Mouse (Mus musculus) hindbrain, embryonic 14.5 days (tissue): ENCODE results near the gene Hist2h4. TPM values are rescaled to one million over a fixed set of nuclear protein-coding genes. Genes with fewer than 3 reads are reported as not detected.
"Not testable (repeated sequence)": the region's sequence is repeated elsewhere in the genome, so short reads cannot be mapped to it uniquely, and the experiment has no call there.

ENCODE experiments used
- ATAC-seq: fragments of 200-750 bp; cut with Nextera tagmentation; 2 replicates; pipeline ENCODE4 v1.8.0; 2017; ENCODE audit warnings: moderate number of reproducible peaks, mild to moderate bottlenecking, moderate TSS enrichment, moderate library complexity; ENCODE audit not compliant: low FRiP score
- DNase-seq: peaks from one replicate; pipeline ENCODE4 v3.0.0-alpha.2; 2015; ENCODE audit warnings: low spot score
- H3K27ac ChIP-seq: fragments of 300-500 bp; sonication (generic); 2 replicates; pipeline ENCODE4 v1.5.1; 2014; ENCODE audit warnings: mild to moderate bottlenecking, moderate library complexity
- H3K27me3 ChIP-seq: fragments of 300-500 bp; sonication (generic); 2 replicates; pipeline ENCODE4 v1.6.1; 2014; ENCODE audit warnings: mild to moderate bottlenecking, low read length, mixed read lengths; ENCODE audit not compliant: control insufficient read depth, insufficient read depth
- H3K36me3 ChIP-seq: fragments of 300-500 bp; sonication (generic); replicated peaks from 2 replicates; pipeline ENCODE4 v1.6.1; 2014; ENCODE audit not compliant: control insufficient read depth, insufficient read depth
- H3K4me1 ChIP-seq: fragments of 300-500 bp; sonication (generic); replicated peaks from 2 replicates; pipeline ENCODE4 v1.6.1; 2014; ENCODE audit warnings: antibody characterized with exemption, low read length, mixed read lengths; ENCODE audit not compliant: control insufficient read depth, insufficient read depth
- H3K4me2 ChIP-seq: fragments of 300-500 bp; sonication (generic); replicated peaks from 2 replicates; pipeline ENCODE4 v1.6.1; 2014; ENCODE audit warnings: mild to moderate bottlenecking, moderate library complexity
- H3K4me3 ChIP-seq: fragments of 300-500 bp; sonication (generic); replicated peaks from 2 replicates; pipeline ENCODE4 v1.5.1; 2014; ENCODE audit warnings: mild to moderate bottlenecking, low read length
- H3K9ac ChIP-seq: fragments of 300-500 bp; sonication (generic); 2 replicates; pipeline ENCODE4 v1.6.1; 2014
- H3K9me3 ChIP-seq: fragments of 300-500 bp; sonication (generic); 2 replicates; pipeline ENCODE4 v1.6.1; 2016; ENCODE audit warnings: low read length; ENCODE audit not compliant: control insufficient read depth
- WGBS: fragments of 180-500 bp; shearing (Covaris S2); extraction: QIAGEN DNeasy Blood & Tissue Kit; methylation state at CpG from one replicate; pipeline ENCODE4 v1.1.7; 2014; 5-methylcytosine and 5-hydroxymethylcytosine counted together
- polyA plus RNA-seq: library from polyadenylated mRNA; unstranded; fragments of >200 nt; fragmentation: Nextera tagmentation; extraction: Ambion mirVana; gene quantifications from 2 replicates; pipeline ENCODE4 v1.2.1, GENCODE M21; 2014

Gene Hist2h4
- polyA plus RNA-seq, 1 experiment from 2014 or later, result 6.0 TPM

GRCm38 (mm10) chr3:96273591-96274465 is 10.7 kb upstream of the Hist2h4 start:
- no peak overlapping the region for H3K4me2 ChIP-seq
- H3K4me3 ChIP-seq, result no peak overlapping the region
- no peaks in the 10 kb centered on the region for H3K27me3 ChIP-seq
- WGBS, result 92% methylated on average over 17 of the region's 17 CpGs
- ATAC-seq, result no peak
- H3K4me1 ChIP-seq, result 0 out of 2 replicates have a peak, but pooled peaks cover 3% of the 10 kb centered on the region
- H3K36me3 ChIP-seq, result no peaks in the 10 kb centered on the region
- no peaks in the 10 kb centered on the region for H3K9me3 ChIP-seq
- no peak for DNase-seq
- no peak overlapping the region for H3K9ac ChIP-seq
- H3K27ac ChIP-seq, result no peak overlapping the region

GRCm38 (mm10) chr3:96269511-96270474 is 6.7 kb upstream of the Hist2h4 start, which contains the start of gene Hist2h2bb:
Hist2h2bb (plus strand) TSS chr3:96269752.
- under 1% methylated on average over 45 of the region's 45 CpGs for WGBS
- peak within 1 kb of the TSS; percentile 46 for H3K4me3 ChIP-seq
- DNase-seq (peak; percentile 94), ATAC-seq (peak; percentile 97)
- no peaks in the 10 kb centered on the region for H3K27me3 ChIP-seq
- H3K9me3 ChIP-seq, result no peaks in the 10 kb centered on the region
- 0 out of 2 replicates have a peak, but pooled peaks cover 4% of the 10 kb centered on the region for H3K4me1 ChIP-seq
- peak within 1 kb of the TSS; percentile 68 for H3K9ac ChIP-seq
- H3K4me2 ChIP-seq, result peak within 1 kb of the TSS; percentile 83
- no peaks in the 10 kb centered on the region for H3K36me3 ChIP-seq
- peak within 1 kb of the TSS; percentile 93 for H3K27ac ChIP-seq

- ATAC-seq, result peak; percentile 26
- H3K9me3 ChIP-seq, DNase-seq, H3K27me3 ChIP-seq, H3K36me3 ChIP-seq, H3K4me1 ChIP-seq: not testable (repeated sequence)
- peak overlapping the region; percentile 83 for H3K4me2 ChIP-seq
- peak overlapping the region; percentile 46 for H3K4me3 ChIP-seq
- H3K27ac ChIP-seq, result peak overlapping the region; percentile 93
- 0% methylated on average over 9 of the region's 44 CpGs for WGBS
- H3K9ac ChIP-seq, result peak overlapping the region; percentile 61
These were observed 5.8 kb upstream of the Hist2h4 start for GRCm38 (mm10) chr3:96268776-96269378.

GRCm38 (mm10) chr3:96268051-96268775 is 5.1 kb upstream of the Hist2h4 start, which contains the start of gene Hist2h3b:
Hist2h3b (plus strand) TSS chr3:96268654.
- DNase-seq, result peak; percentile 88
- Histone ChIP-seq H3K4me1 (peaks cover 12% of the 10 kb centered on the region), H3K9me3 (no peaks in the 10 kb centered on the region), H3K4me2 (peak within 1 kb of the TSS; percentile 83), H3K4me3 (peak within 1 kb of the TSS; percentile 46), H3K27me3 (no peaks in the 10 kb centered on the region), H3K36me3 (no peaks in the 10 kb centered on the region), H3K9ac (peak within 1 kb of the TSS; percentile 61), H3K27ac (peak within 1 kb of the TSS; percentile 93)
- 24% methylated on average over 28 of the region's 30 CpGs for WGBS
- peak; percentile 64 for ATAC-seq

GRCm38 (mm10) chr3:96267541-96267940 is 4.4 kb upstream of the Hist2h4 start:
- peak overlapping the region; percentile 83; the same call in 1 of the 2 replicates for H3K4me2 ChIP-seq
- H3K36me3 ChIP-seq, result no peaks in the 10 kb centered on the region
- no peak for ATAC-seq
- WGBS, result 78% methylated on average over 4 of the region's 4 CpGs
- no peaks in the 10 kb centered on the region for H3K9me3 ChIP-seq
- no peak overlapping the region for H3K4me3 ChIP-seq
- H3K27me3 ChIP-seq, result no peaks in the 10 kb centered on the region
- peak overlapping the region; percentile 82 for H3K27ac ChIP-seq
- H3K4me1 ChIP-seq, result peaks cover 12% of the 10 kb centered on the region
- no peak for DNase-seq
- no peak overlapping the region for H3K9ac ChIP-seq

- H3K9ac ChIP-seq, result no peak overlapping the region
- H3K9me3 ChIP-seq, result no peaks in the 10 kb centered on the region
- H3K27me3 ChIP-seq, result no peaks in the 10 kb centered on the region
- no peak overlapping the region for H3K4me2 ChIP-seq
- no peak overlapping the region for H3K27ac ChIP-seq
- WGBS, result 93% methylated on average over 8 of the region's 8 CpGs
- H3K4me1 ChIP-seq, result peaks cover 20% of the 10 kb centered on the region
- no peak overlapping the region for H3K4me3 ChIP-seq
- DNase-seq (no peak), ATAC-seq (no peak)
- no peaks in the 10 kb centered on the region for H3K36me3 ChIP-seq
These were observed 3.1 kb upstream of the Hist2h4 start for GRCm38 (mm10) chr3:96266132-96266710.

- Histone ChIP-seq H3K27me3 (no peaks in the 10 kb centered on the region), H3K4me2 (peak overlapping the region; percentile 77), H3K4me1 (peaks cover 20% of the 10 kb centered on the region), H3K9ac (peak overlapping the region; percentile 66), H3K4me3 (peak overlapping the region; percentile 52; the same call in 1 of the 2 replicates), H3K27ac (peak overlapping the region; percentile 97), H3K36me3 (no peaks in the 10 kb centered on the region), H3K9me3 (no peaks in the 10 kb centered on the region)
- WGBS, result 70% methylated on average over 7 of the region's 7 CpGs
- ATAC-seq, result no peak
- no peak for DNase-seq
These were observed 1.4 kb upstream of the Hist2h4 start for GRCm38 (mm10) chr3:96264404-96264949.
